Mouse (Mus musculus): Measurements from ENCODE around the gene Cntn6. TPM values are rescaled to one million over a fixed set of nuclear protein-coding genes. Genes with fewer than 3 reads are reported as not detected.

Cntn6 gene
- polyA plus RNA-seq, 1 experiment from 2014 or later: 0.39 TPM

GRCm38 (mm10) chr6:104653518-104653917 lies 160.9 kb downstream of the Cntn6 start:
- Histone ChIP-seq H3K4me3 (no peak overlapping the region), H3K4me1 (replicated peaks) (no peaks in the 10 kb centered on the region), H3K36me3 (no peaks in the 10 kb centered on the region), H3K9me3 (no peaks in the 10 kb centered on the region), H3K27ac (no peak overlapping the region), H3K27me3 (ENCODE audit: insufficient read depth, poor library complexity, severe bottlenecking) (no peaks in the 10 kb centered on the region)
- DNase-seq (ENCODE audit: low spot score): no peak
- 90% methylated on average over 3 of the region's 3 CpGs for WGBS

GRCm38 (mm10) chr6:104668701-104669100 lies 176.1 kb downstream of the Cntn6 start:
- H3K4me1 ChIP-seq (replicated peaks): no peaks in the 10 kb centered on the region
- H3K36me3 ChIP-seq: no peaks in the 10 kb centered on the region
- H3K27me3 ChIP-seq (ENCODE audit: insufficient read depth, poor library complexity, severe bottlenecking): no peaks in the 10 kb centered on the region
- H3K4me3 ChIP-seq: no peak overlapping the region
- no peak for DNase-seq (ENCODE audit: low spot score)
- no peaks in the 10 kb centered on the region for H3K9me3 ChIP-seq
- H3K27ac ChIP-seq: no peak overlapping the region
- WGBS: 90% methylated on average over 2 of the region's 2 CpGs

- no peak for DNase-seq (ENCODE audit: low spot score)
- no peaks in the 10 kb centered on the region for H3K9me3 ChIP-seq
- no peaks in the 10 kb centered on the region for H3K36me3 ChIP-seq
- no peak overlapping the region for H3K4me3 ChIP-seq
- no peaks in the 10 kb centered on the region for H3K4me1 ChIP-seq (replicated peaks)
- H3K27me3 ChIP-seq (ENCODE audit: insufficient read depth, poor library complexity, severe bottlenecking): no peaks in the 10 kb centered on the region
- no peak overlapping the region for H3K27ac ChIP-seq
Observed at GRCm38 (mm10) chr6:104674249-104674648, 181.7 kb downstream of the Cntn6 start.

GRCm38 (mm10) chr6:104679809-104680495 lies 187.4 kb downstream of the Cntn6 start:
- Histone ChIP-seq H3K27ac (no peak overlapping the region), H3K4me3 (no peak overlapping the region), H3K27me3 (ENCODE audit: insufficient read depth, poor library complexity, severe bottlenecking) (no peaks in the 10 kb centered on the region), H3K9me3 (no peaks in the 10 kb centered on the region), H3K4me1 (replicated peaks) (no peaks in the 10 kb centered on the region), H3K36me3 (no peaks in the 10 kb centered on the region)
- 96% methylated on average over 1 of the region's 1 CpGs for WGBS
- no peak for DNase-seq (ENCODE audit: low spot score)

GRCm38 (mm10) chr6:104687980-104688379 lies 195.4 kb downstream of the Cntn6 start:
- H3K4me3 ChIP-seq: no peak overlapping the region
- H3K4me1 ChIP-seq (replicated peaks): no peaks in the 10 kb centered on the region
- no peaks in the 10 kb centered on the region for H3K9me3 ChIP-seq
- no peak for DNase-seq (ENCODE audit: low spot score)
- H3K27me3 ChIP-seq (ENCODE audit: insufficient read depth, poor library complexity, severe bottlenecking): no peaks in the 10 kb centered on the region
- 84% methylated on average over 3 of the region's 3 CpGs for WGBS
- no peaks in the 10 kb centered on the region for H3K36me3 ChIP-seq
- no peak overlapping the region for H3K27ac ChIP-seq

GRCm38 (mm10) chr6:104688439-104689125 lies 196.0 kb downstream of the Cntn6 start:
- no peak overlapping the region for H3K4me3 ChIP-seq
- H3K36me3 ChIP-seq: no peaks in the 10 kb centered on the region
- no peaks in the 10 kb centered on the region for H3K9me3 ChIP-seq
- H3K4me1 ChIP-seq (replicated peaks): no peaks in the 10 kb centered on the region
- WGBS: 90% methylated on average over 6 of the region's 6 CpGs
- no peak for DNase-seq (ENCODE audit: low spot score)
- H3K27me3 ChIP-seq (ENCODE audit: insufficient read depth, poor library complexity, severe bottlenecking): no peaks in the 10 kb centered on the region
- H3K27ac ChIP-seq: no peak overlapping the region

GRCm38 (mm10) chr6:104728571-104728970 lies 236.0 kb downstream of the Cntn6 start:
- WGBS: 90% methylated on average over 1 of the region's 1 CpGs
- no peak overlapping the region for H3K4me3 ChIP-seq
- DNase-seq (ENCODE audit: low spot score): no peak

GRCm38 (mm10) chr6:104734256-104734655 lies 241.7 kb downstream of the Cntn6 start:
- Histone ChIP-seq H3K4me3 (no peak overlapping the region), H3K27ac (no peak overlapping the region), H3K27me3 (ENCODE audit: insufficient read depth, poor library complexity, severe bottlenecking) (no peaks in the 10 kb centered on the region), H3K4me1 (replicated peaks) (no peaks in the 10 kb centered on the region), H3K9me3 (no peaks in the 10 kb centered on the region), H3K36me3 (no peaks in the 10 kb centered on the region)
- WGBS: 90% methylated on average over 1 of the region's 1 CpGs
- no peak for DNase-seq (ENCODE audit: low spot score)

More at GRCm38 (mm10) chr6:104728571-104728970, 236.0 kb downstream of the Cntn6 start:
- H3K27me3 ChIP-seq (ENCODE audit: insufficient read depth, poor library complexity, severe bottlenecking): no peaks in the 10 kb centered on the region
- no peaks in the 10 kb centered on the region for H3K9me3 ChIP-seq
- no peak overlapping the region for H3K27ac ChIP-seq
- H3K4me1 ChIP-seq (replicated peaks): no peaks in the 10 kb centered on the region
- no peaks in the 10 kb centered on the region for H3K36me3 ChIP-seq

- no peak for DNase-seq (ENCODE audit: low spot score)
- H3K27ac ChIP-seq: no peak overlapping the region
- H3K4me3 ChIP-seq: no peak overlapping the region
- no peaks in the 10 kb centered on the region for H3K27me3 ChIP-seq (ENCODE audit: insufficient read depth, poor library complexity, severe bottlenecking)
- no peaks in the 10 kb centered on the region for H3K4me1 ChIP-seq (replicated peaks)
- WGBS: 94% methylated on average over 4 of the region's 4 CpGs
- no peaks in the 10 kb centered on the region for H3K36me3 ChIP-seq
- H3K9me3 ChIP-seq: no peaks in the 10 kb centered on the region
Observed at GRCm38 (mm10) chr6:104738999-104739398, 246.4 kb downstream of the Cntn6 start.

- no peaks in the 10 kb centered on the region for H3K4me1 ChIP-seq (replicated peaks)
- H3K36me3 ChIP-seq: no peaks in the 10 kb centered on the region
- no peak for DNase-seq (ENCODE audit: low spot score)
- no peaks in the 10 kb centered on the region for H3K27me3 ChIP-seq (ENCODE audit: insufficient read depth, poor library complexity, severe bottlenecking)
- H3K9me3 ChIP-seq: no peaks in the 10 kb centered on the region
- no peak overlapping the region for H3K27ac ChIP-seq
- H3K4me3 ChIP-seq: no peak overlapping the region
Observed at GRCm38 (mm10) chr6:104758125-104758524, 265.5 kb downstream of the Cntn6 start.

GRCm38 (mm10) chr6:104761226-104761625 lies 268.6 kb downstream of the Cntn6 start:
- DNase-seq (ENCODE audit: low spot score): no peak
- WGBS: 95% methylated on average over 3 of the region's 3 CpGs
- no peaks in the 10 kb centered on the region for H3K27me3 ChIP-seq (ENCODE audit: insufficient read depth, poor library complexity, severe bottlenecking)
- no peaks in the 10 kb centered on the region for H3K9me3 ChIP-seq
- H3K4me1 ChIP-seq (replicated peaks): no peaks in the 10 kb centered on the region
- H3K4me3 ChIP-seq: no peak overlapping the region
- no peaks in the 10 kb centered on the region for H3K36me3 ChIP-seq
- H3K27ac ChIP-seq: no peak overlapping the region

- H3K9me3 ChIP-seq: no peaks in the 10 kb centered on the region
- WGBS: 84% methylated on average over 3 of the region's 3 CpGs
Observed at GRCm38 (mm10) chr6:104783891-104784290, 291.3 kb downstream of the Cntn6 start.

GRCm38 (mm10) chr6:104787502-104787901 lies 294.9 kb downstream of the Cntn6 start:
- DNase-seq (ENCODE audit: low spot score): no peak
- no peaks in the 10 kb centered on the region for H3K36me3 ChIP-seq
- H3K4me1 ChIP-seq (replicated peaks): no peaks in the 10 kb centered on the region
- H3K27me3 ChIP-seq (ENCODE audit: insufficient read depth, poor library complexity, severe bottlenecking): no peaks in the 10 kb centered on the region
- H3K9me3 ChIP-seq: no peaks in the 10 kb centered on the region
- no peak overlapping the region for H3K4me3 ChIP-seq
- no peak overlapping the region for H3K27ac ChIP-seq
- 74% methylated on average over 2 of the region's 2 CpGs for WGBS

More at GRCm38 (mm10) chr6:104783891-104784290, 291.3 kb downstream of the Cntn6 start:
- no peaks in the 10 kb centered on the region for H3K27me3 ChIP-seq (ENCODE audit: insufficient read depth, poor library complexity, severe bottlenecking)
- no peak overlapping the region for H3K27ac ChIP-seq
- no peak for DNase-seq (ENCODE audit: low spot score)
- no peaks in the 10 kb centered on the region for H3K36me3 ChIP-seq
- no peak overlapping the region for H3K4me3 ChIP-seq
- H3K4me1 ChIP-seq (replicated peaks): no peaks in the 10 kb centered on the region

All from hindbrain, embryonic 10.5 days (tissue).